Comparison of ENCODE assay signal across 22 mouse cellular contexts in genomic region chr4:56932096-56932495, GRCm38 (mm10). TPM values are rescaled to one million over a fixed set of nuclear protein-coding genes. Genes with fewer than 3 reads are reported as not detected.
DNase-seq lines count a peak whose midpoint lies in the region; ATAC-seq and TF ChIP-seq lines count a peak whose summit lies in the region.
"Had no signal": no experiment of that assay in that cellular context is flagged by ENCODE, and none has a peak within 500 bp of the region (broad histone marks: within the 10 kb centered on the region; RNA-seq: fewer than 3 reads in every experiment).

No protein-coding gene starts in this region.

- H3K4me1 ChIP-seq in hindbrain, embryonic 16.5 days (ENCODE audit: control insufficient read depth, insufficient read depth, low read depth, low read length): no peaks in the 10 kb centered on the region; the same call in 1 of the 2 replicates
- 0 out of 2 replicates have a peak, but pooled peaks cover 2% of the 10 kb centered on the region for H3K4me1 ChIP-seq in hindbrain, embryonic 13.5 days (replicated peaks)
- peaks cover 56% of the 10 kb centered on the region for H3K4me1 ChIP-seq in heart, embryonic 16.5 days (ENCODE audit: control insufficient read depth, insufficient read depth, low read length)
- H3K4me1 ChIP-seq in midbrain, embryonic 15.5 days: no peaks in the 10 kb centered on the region
- H3K4me1 ChIP-seq: embryonic facial prominence, embryonic 12.5 days; limb, embryonic 15.5 days; neural tube, embryonic 12.5 days; stomach, embryonic 15.5 days had no signal

- 0 out of 2 replicates have a peak overlapping the region, but pooled peaks have one; percentile 1 for H3K9ac ChIP-seq in hindbrain, embryonic 16.5 days (ENCODE audit: low read depth, low read length)
- H3K9ac ChIP-seq in hindbrain, embryonic 13.5 days: no peak overlapping the region
- peak overlapping the region; percentile 48; the same call in 1 of the 2 replicates for H3K9ac ChIP-seq in heart, embryonic 16.5 days (ENCODE audit: low read length)
- no peak overlapping the region for H3K9ac ChIP-seq in midbrain, embryonic 15.5 days
- H3K9ac ChIP-seq: embryonic facial prominence, embryonic 12.5 days; limb, embryonic 15.5 days; neural tube, embryonic 12.5 days; stomach, embryonic 15.5 days had no signal

- no peak for ATAC-seq in hindbrain, embryonic 16.5 days
- no peak for ATAC-seq in hindbrain, embryonic 13.5 days (ENCODE audit: low FRiP score)
- ATAC-seq in common myeloid progenitor, adult 5-6 weeks (replicated peaks; ENCODE audit: low read depth, poor library complexity, severe bottlenecking): peak; percentile 54; the same call in 1 of the 2 replicates
- peak; percentile 85 for ATAC-seq in heart, embryonic 16.5 days (replicated peaks; ENCODE audit: extremely low read depth, insufficient read depth, low FRiP score)
- ATAC-seq in midbrain, embryonic 15.5 days (replicated peaks): no peak
- ATAC-seq: forebrain, embryonic 16.5 days had no signal

- no peak for TF ChIP-seq CTCF in layer of hippocampus, adult 2 months (conservative IDR thresholded peaks at IDR 0.05)

- no peak for DNase-seq in layer of hippocampus, adult 18-20 months (ENCODE audit: low spot score in 2 of 2)
- no peak for DNase-seq in thymus, postnatal 36 days
- no peak for DNase-seq in layer of hippocampus, adult 2 months (ENCODE audit: low spot score in 2 of 2)
- DNase-seq: adrenal gland, postnatal 36 days; cerebellum, adult 2 months; layer of hippocampus, adult 9-11 months; lung, postnatal 14 days; right cerebral cortex, postnatal 14 days had no signal

- H3K4me2 ChIP-seq in hindbrain, embryonic 16.5 days (ENCODE audit: low read length): no peak overlapping the region
- no peak overlapping the region for H3K4me2 ChIP-seq in hindbrain, embryonic 13.5 days
- H3K4me2 ChIP-seq in heart, embryonic 16.5 days (ENCODE audit: low read depth, low read length): peak overlapping the region; percentile 19; the same call in 1 of the 2 replicates
- H3K4me2 ChIP-seq in midbrain, embryonic 15.5 days: no peak overlapping the region
- H3K4me2 ChIP-seq: embryonic facial prominence, embryonic 12.5 days; limb, embryonic 15.5 days; neural tube, embryonic 12.5 days; stomach, embryonic 15.5 days had no signal

- 44% methylated on average over 7 of the region's 7 CpGs for WGBS in hindbrain, embryonic 16.5 days
- 47% methylated on average over 7 of the region's 7 CpGs for WGBS in hindbrain, embryonic 13.5 days
- WGBS in heart, embryonic 16.5 days: 21% methylated on average over 7 of the region's 7 CpGs
- WGBS in midbrain, embryonic 15.5 days: 49% methylated on average over 7 of the region's 7 CpGs

- no peaks in the 10 kb centered on the region for H3K9me3 ChIP-seq in hindbrain, embryonic 16.5 days (ENCODE audit: control insufficient read depth, low read length)
- H3K9me3 ChIP-seq in hindbrain, embryonic 13.5 days: no peaks in the 10 kb centered on the region
- no peaks in the 10 kb centered on the region for H3K9me3 ChIP-seq in heart, embryonic 16.5 days (replicated peaks; ENCODE audit: control insufficient read depth, low read length)
- H3K9me3 ChIP-seq in midbrain, embryonic 15.5 days: no peaks in the 10 kb centered on the region
- H3K9me3 ChIP-seq: embryonic facial prominence, embryonic 12.5 days; limb, embryonic 15.5 days; neural tube, embryonic 12.5 days; stomach, embryonic 15.5 days had no signal

- peaks cover 11% of the 10 kb centered on the region for H3K36me3 ChIP-seq in hindbrain, embryonic 16.5 days (ENCODE audit: control insufficient read depth, insufficient read depth, low read length)
- peaks cover 24% of the 10 kb centered on the region for H3K36me3 ChIP-seq in hindbrain, embryonic 13.5 days
- peaks cover 23% of the 10 kb centered on the region; the same call in 1 of the 2 replicates for H3K36me3 ChIP-seq in heart, embryonic 16.5 days (ENCODE audit: control insufficient read depth, insufficient read depth)
- no peaks in the 10 kb centered on the region; the same call in 1 of the 2 replicates for H3K36me3 ChIP-seq in midbrain, embryonic 15.5 days (replicated peaks)

- H3K27ac ChIP-seq in hindbrain, embryonic 16.5 days (ENCODE audit: low read depth, low read length): no peak overlapping the region
- no peak overlapping the region for H3K27ac ChIP-seq in hindbrain, embryonic 13.5 days
- H3K27ac ChIP-seq in heart, embryonic 16.5 days (ENCODE audit: low read length): peak overlapping the region; percentile 81
- H3K27ac ChIP-seq in midbrain, embryonic 15.5 days: no peak overlapping the region
- no peak overlapping the region; the same call in 1 of the 2 replicates for H3K27ac ChIP-seq in layer of hippocampus, adult 2 months
- H3K27ac ChIP-seq: embryonic facial prominence, embryonic 12.5 days; limb, embryonic 15.5 days; neural tube, embryonic 12.5 days; stomach, embryonic 15.5 days had no signal

- H3K4me3 ChIP-seq in hindbrain, embryonic 16.5 days (ENCODE audit: low read length): no peak overlapping the region
- H3K4me3 ChIP-seq in hindbrain, embryonic 13.5 days: no peak overlapping the region
- H3K4me3 ChIP-seq in heart, embryonic 16.5 days (ENCODE audit: low read length): no peak overlapping the region
- no peak overlapping the region for H3K4me3 ChIP-seq in midbrain, embryonic 15.5 days
- no peak overlapping the region for H3K4me3 ChIP-seq in layer of hippocampus, adult 2 months
- H3K4me3 ChIP-seq: embryonic facial prominence, embryonic 12.5 days; limb, embryonic 15.5 days; neural tube, embryonic 12.5 days; stomach, embryonic 15.5 days had no signal

- H3K27me3 ChIP-seq in hindbrain, embryonic 16.5 days (replicated peaks; ENCODE audit: control insufficient read depth, insufficient read depth, low read length): no peaks in the 10 kb centered on the region
- no peaks in the 10 kb centered on the region for H3K27me3 ChIP-seq in hindbrain, embryonic 13.5 days
- H3K27me3 ChIP-seq in heart, embryonic 16.5 days (ENCODE audit: control insufficient read depth, insufficient read depth, low read length): no peaks in the 10 kb centered on the region
- no peaks in the 10 kb centered on the region for H3K27me3 ChIP-seq in midbrain, embryonic 15.5 days (replicated peaks)
- H3K27me3 ChIP-seq: embryonic facial prominence, embryonic 12.5 days; limb, embryonic 15.5 days; neural tube, embryonic 12.5 days; stomach, embryonic 15.5 days had no signal

RNA-seq across cellular contexts. Expression of gene Tmem245, which starts 15.1 kb away (rescaled TPM):
- 8.1 and 9.5 TPM in 2 replicates for polyA plus RNA-seq in hindbrain, embryonic 16.5 days (2015; fragmentation: Nextera tagmentation; extraction: Ambion mirVana)
- 9.0 and 9.8 TPM in 2 replicates for polyA plus RNA-seq in hindbrain, embryonic 13.5 days (2015; fragmentation: Nextera tagmentation; extraction: Ambion mirVana)
- total RNA-seq in common myeloid progenitor, adult 5-6 weeks (2017): 10.7 and 12.1 TPM in 2 replicates
- 17.3 and 23.4 TPM in 2 replicates for polyA plus RNA-seq in heart, embryonic 16.5 days (2015; fragmentation: Nextera tagmentation; extraction: Ambion mirVana)
- 10.4 and 12.5 TPM in 2 replicates for polyA plus RNA-seq in midbrain, embryonic 15.5 days (2015; fragmentation: Nextera tagmentation; extraction: Ambion mirVana)
- total RNA-seq in layer of hippocampus, adult 18-20 months (2021): 10 to 100 TPM; 33.7 to 35.4 TPM
- 10 to 100 TPM; 33.7 to 37.2 TPM for total RNA-seq in layer of hippocampus, adult 2 months (2021)

RNA-seq across cellular contexts. Expression of gene Frrs1l, which starts 58.1 kb away (rescaled TPM):
- 20.7 and 24.0 TPM in 2 replicates for polyA plus RNA-seq in hindbrain, embryonic 16.5 days (2015; fragmentation: Nextera tagmentation; extraction: Ambion mirVana)
- polyA plus RNA-seq in hindbrain, embryonic 13.5 days (2015; fragmentation: Nextera tagmentation; extraction: Ambion mirVana): 15.4 and 15.7 TPM in 2 replicates
- not detected in 2 replicates for total RNA-seq in common myeloid progenitor, adult 5-6 weeks (2017)
- 0.14 and 0.36 TPM in 2 replicates for polyA plus RNA-seq in heart, embryonic 16.5 days (2015; fragmentation: Nextera tagmentation; extraction: Ambion mirVana)
- 19.5 and 21.8 TPM in 2 replicates for polyA plus RNA-seq in midbrain, embryonic 15.5 days (2015; fragmentation: Nextera tagmentation; extraction: Ambion mirVana)
- total RNA-seq in layer of hippocampus, adult 18-20 months (2021): 100 to 1,000 TPM; 216 to 233 TPM
- total RNA-seq in layer of hippocampus, adult 2 months (2021): 100 to 1,000 TPM; 222 to 227 TPM
- total RNA-seq: gastrocnemius, adult 18-20 months; MEL had no signal
- polyA plus RNA-seq: spleen, adult 2 months; thymus, postnatal 0 days had no signal

Comparison
In these comparisons a context has a peak if more than half of its experiments do, and no peak if none do; other contexts are left out.
1. H3K9ac ChIP-seq: peak in hindbrain, embryonic 16.5 days (single experiment) and heart, embryonic 16.5 days (single experiment); none in hindbrain, embryonic 13.5 days (single experiment) and midbrain, embryonic 15.5 days (single experiment).
2. ATAC-seq: peak in common myeloid progenitor, adult 5-6 weeks (single experiment) and heart, embryonic 16.5 days (single experiment); none in hindbrain, embryonic 16.5 days (single experiment), hindbrain, embryonic 13.5 days (single experiment) and midbrain, embryonic 15.5 days (single experiment).
3. RNA of gene Frrs1l, which starts 58.1 kb away (polyA plus RNA-seq): 19.5 to 21.8 TPM in midbrain, embryonic 15.5 days, 20.7 to 24.0 TPM in hindbrain, embryonic 16.5 days and 15.4 to 15.7 TPM in hindbrain, embryonic 13.5 days; 0.14 to 0.36 TPM in heart, embryonic 16.5 days; every median in the first group is over 10 times any median in the second.